Mouse (Mus musculus) adipocyte (in vitro differentiated cells): ENCODE data around the gene Cnot8.
"Not testable (repeated sequence)": the region's sequence is repeated elsewhere in the genome, so short reads cannot be mapped to it uniquely, and the experiment has no call there.

Experiments used
- DNase-seq: peaks from one replicate; pipeline ENCODE4 v3.0.0-alpha.2; 2016; ENCODE audit warnings: low spot score

Gene Cnot8

GRCm38 (mm10) chr11:58103697-58104306, at the start of gene Cnot8:
Gene Cnot8 (plus strand): TSS chr11:58104153.
- peak; percentile 99 for DNase-seq

- DNase-seq: peak; percentile 72
Observed at GRCm38 (mm10) chr11:58057455-58057854, 46.5 kb upstream of the Cnot8 start.

GRCm38 (mm10) chr11:58059752-58060151, 44.2 kb upstream of the Cnot8 start:
- DNase-seq: not testable (repeated sequence)

- DNase-seq: not testable (repeated sequence)
Observed at GRCm38 (mm10) chr11:58061218-58061617, 42.7 kb upstream of the Cnot8 start.

GRCm38 (mm10) chr11:58062586-58062985, 41.4 kb upstream of the Cnot8 start:
- no peak for DNase-seq

- no peak for DNase-seq
Observed at GRCm38 (mm10) chr11:58065025-58065424, 38.9 kb upstream of the Cnot8 start.

GRCm38 (mm10) chr11:58072978-58073377, 31.0 kb upstream of the Cnot8 start:
- no peak for DNase-seq

GRCm38 (mm10) chr11:58077270-58077669, 26.7 kb upstream of the Cnot8 start:
- DNase-seq: no peak

GRCm38 (mm10) chr11:58081716-58082115, 22.2 kb upstream of the Cnot8 start:
- no peak for DNase-seq

GRCm38 (mm10) chr11:58092541-58092940, 11.4 kb upstream of the Cnot8 start:
- no peak for DNase-seq

GRCm38 (mm10) chr11:58093021-58093528, 10.9 kb upstream of the Cnot8 start, which contains the start of gene Gm12248:
Gene Gm12248 (minus strand): TSS chr11:58093134.
- no peak for DNase-seq

- DNase-seq: no peak
Observed at GRCm38 (mm10) chr11:58094766-58095165, 9.2 kb upstream of the Cnot8 start.

GRCm38 (mm10) chr11:58095561-58095960, 8.4 kb upstream of the Cnot8 start:
- no peak for DNase-seq

GRCm38 (mm10) chr11:58096160-58096559, 7.8 kb upstream of the Cnot8 start:
- DNase-seq: no peak

GRCm38 (mm10) chr11:58096821-58097620, 6.9 kb upstream of the Cnot8 start:
- DNase-seq: no peak

- no peak for DNase-seq
Observed at GRCm38 (mm10) chr11:58097621-58098365, 6.2 kb upstream of the Cnot8 start.

- DNase-seq: not testable (repeated sequence)
Observed at GRCm38 (mm10) chr11:58098366-58098720, 5.6 kb upstream of the Cnot8 start.

GRCm38 (mm10) chr11:58100006-58100405, 3.9 kb upstream of the Cnot8 start:
- DNase-seq: peak; percentile 59

GRCm38 (mm10) chr11:58101194-58101720, 2.7 kb upstream of the Cnot8 start:
- DNase-seq: no peak

GRCm38 (mm10) chr11:58102146-58102545, 1.8 kb upstream of the Cnot8 start:
- DNase-seq: no peak

GRCm38 (mm10) chr11:58102581-58103343, 1.2 kb upstream of the Cnot8 start:
- peak; percentile 16 for DNase-seq

- no peak for DNase-seq
Observed at GRCm38 (mm10) chr11:58103344-58103653, 654 bp upstream of the Cnot8 start.
